ENCODE assay signal across 14 mouse cellular contexts in the genomic region with DNA sequence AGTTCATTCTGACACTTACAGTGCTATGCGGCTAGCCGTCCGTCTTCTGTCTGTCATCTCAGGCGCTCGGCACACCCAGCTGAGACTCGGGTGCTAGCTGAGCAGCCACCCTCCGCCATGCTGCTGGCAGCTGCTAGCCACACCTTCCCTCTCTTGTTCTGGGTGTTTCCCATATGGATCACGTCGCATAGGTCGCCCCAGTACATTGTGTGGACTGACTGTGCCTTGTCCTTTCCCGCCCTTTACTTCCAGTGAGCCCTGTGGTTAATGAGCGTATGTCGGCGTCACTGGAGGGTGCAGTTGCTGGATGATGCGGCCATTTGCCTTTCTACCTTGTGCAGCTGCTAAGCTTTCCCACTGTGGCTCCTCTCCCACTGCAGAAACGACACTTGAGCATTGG. TPM values are rescaled to one million over a fixed set of nuclear protein-coding genes. Genes with fewer than 3 reads are reported as not detected.
DNase-seq lines count a peak whose midpoint lies in the region; ATAC-seq and TF ChIP-seq lines count a peak whose summit lies in the region.
"Had no signal": no experiment of that assay in that cellular context is flagged by ENCODE, and none has a peak within 500 bp of the region (broad histone marks: within the 10 kb centered on the region; RNA-seq: fewer than 3 reads in every experiment).

No protein-coding gene starts in this region.

- H3K4me1 ChIP-seq in hindbrain, embryonic 13.5 days (replicated peaks): peaks cover 78% of the 10 kb centered on the region
- peaks cover 23% of the 10 kb centered on the region for H3K4me1 ChIP-seq in hindbrain, postnatal 0 days (ENCODE audit: insufficient read depth, low read length)
- H3K4me1 ChIP-seq in ES-Bruce4 (ENCODE audit: control insufficient read depth, insufficient read depth, low read length): peaks cover 7% of the 10 kb centered on the region
- H3K4me1 ChIP-seq in stomach, embryonic 14.5 days (ENCODE audit: control insufficient read depth, insufficient read depth, low read length): peaks cover 58% of the 10 kb centered on the region

- H3K4me3 ChIP-seq in hindbrain, embryonic 13.5 days: no peak overlapping the region
- no peak overlapping the region for H3K4me3 ChIP-seq in hindbrain, postnatal 0 days (ENCODE audit: low read length)
- H3K4me3 ChIP-seq in ES-Bruce4 (ENCODE audit: low read depth, low read length): 0 out of 2 replicates have a peak overlapping the region, but pooled peaks have one; percentile 1
- H3K4me3 ChIP-seq in stomach, embryonic 14.5 days (ENCODE audit: low read depth, low read length): no peak overlapping the region
- H3K4me3 ChIP-seq: heart, embryonic 12.5 days had no signal

- H3K36me3 ChIP-seq in hindbrain, embryonic 13.5 days: no peaks in the 10 kb centered on the region
- 0 out of 2 replicates have a peak, but pooled peaks cover 7% of the 10 kb centered on the region for H3K36me3 ChIP-seq in hindbrain, postnatal 0 days (ENCODE audit: insufficient read depth, low read length)
- 0 out of 2 replicates have a peak, but pooled peaks cover 4% of the 10 kb centered on the region for H3K36me3 ChIP-seq in ES-Bruce4 (ENCODE audit: control insufficient read depth, insufficient read depth, low read length, poor library complexity, severe bottlenecking)
- H3K36me3 ChIP-seq in stomach, embryonic 14.5 days (ENCODE audit: control insufficient read depth, insufficient read depth, low read length): no peaks in the 10 kb centered on the region; the same call in 1 of the 2 replicates

- TF ChIP-seq EP300 in ES-Bruce4 (IDR thresholded peaks at IDR 0.05; ENCODE audit: insufficient read depth, low read depth, low read length): 0 out of 2 replicates have a peak, but pooled peaks have one; percentile 32

- 58% methylated on average over 16 of the region's 16 CpGs for WGBS in hindbrain, embryonic 13.5 days
- WGBS in hindbrain, postnatal 0 days: 64% methylated on average over 16 of the region's 16 CpGs
- WGBS in stomach, embryonic 14.5 days: 47% methylated on average over 16 of the region's 16 CpGs

- no peak for ATAC-seq in hindbrain, embryonic 13.5 days (ENCODE audit: low FRiP score)
- no peak for ATAC-seq in hindbrain, postnatal 0 days
- ATAC-seq in stomach, embryonic 14.5 days (ENCODE audit: insufficient number of reproducible peaks, insufficient read depth, low FRiP score, low read depth): no peak
- ATAC-seq: lung, postnatal 0 days had no signal

- no peak for DNase-seq in hindbrain, postnatal 0 days (ENCODE audit: low spot score)
- peak; percentile 80 for DNase-seq in ZHBTc4 (ENCODE audit: low read depth, low spot score)
- no peak for DNase-seq in kidney, adult 18-20 months
- no peak for DNase-seq in c-Kit-positive CD71-positive TER-119-positive erythroid progenitor cells, embryonic 14.5 days (ENCODE audit: low spot score)
- DNase-seq: adrenal gland, postnatal 10 days; cerebellum, adult 11-12 months; kidney, adult 11 months; kidney, postnatal 10 days had no signal

- TF ChIP-seq CTCF in hindbrain, postnatal 0 days (IDR thresholded peaks at IDR 0.05; ENCODE audit: low read depth): no peak
- TF ChIP-seq CTCF in ES-Bruce4 (IDR thresholded peaks at IDR 0.05; ENCODE audit: low read depth, low read length): no peak

- no peak for TF ChIP-seq POLR2A in ES-Bruce4 (IDR thresholded peaks at IDR 0.05; ENCODE audit: insufficient read depth, low read length)

- H3K27ac ChIP-seq in hindbrain, embryonic 13.5 days: peak overlapping the region; percentile 52
- no peak overlapping the region for H3K27ac ChIP-seq in hindbrain, postnatal 0 days
- H3K27ac ChIP-seq in ES-Bruce4 (ENCODE audit: insufficient read depth, low read length): no peak overlapping the region
- peak overlapping the region; percentile 39 for H3K27ac ChIP-seq in stomach, embryonic 14.5 days (ENCODE audit: low read length)
- H3K27ac ChIP-seq: liver, embryonic 14.5 days had no signal

- no peak overlapping the region for H3K4me2 ChIP-seq in hindbrain, embryonic 13.5 days
- H3K4me2 ChIP-seq in hindbrain, postnatal 0 days (ENCODE audit: low read depth, low read length): no peak overlapping the region
- 0 out of 2 replicates have a peak overlapping the region, but pooled peaks have one; percentile 7 for H3K4me2 ChIP-seq in stomach, embryonic 14.5 days (replicated peaks; ENCODE audit: low read depth, low read length)
- H3K4me2 ChIP-seq: heart, embryonic 12.5 days had no signal

- no peaks in the 10 kb centered on the region for H3K9me3 ChIP-seq in hindbrain, embryonic 13.5 days
- H3K9me3 ChIP-seq in hindbrain, postnatal 0 days (ENCODE audit: low read length): no peaks in the 10 kb centered on the region
- H3K9me3 ChIP-seq in ES-Bruce4 (replicated peaks; ENCODE audit: control insufficient read depth, insufficient read depth, low read length, poor library complexity, severe bottlenecking): no peaks in the 10 kb centered on the region
- H3K9me3 ChIP-seq in stomach, embryonic 14.5 days (ENCODE audit: control insufficient read depth, low read depth, low read length): no peaks in the 10 kb centered on the region
- H3K9me3 ChIP-seq: heart, embryonic 12.5 days had no signal

- peak overlapping the region; percentile 19; the same call in 1 of the 2 replicates for H3K9ac ChIP-seq in hindbrain, embryonic 13.5 days
- H3K9ac ChIP-seq in hindbrain, postnatal 0 days (replicated peaks; ENCODE audit: low read length): no peak overlapping the region
- H3K9ac ChIP-seq in ES-Bruce4 (ENCODE audit: low read depth, poor library complexity, severe bottlenecking): no peak overlapping the region
- no peak overlapping the region for H3K9ac ChIP-seq in stomach, embryonic 14.5 days (replicated peaks; ENCODE audit: low read depth, low read length)
- H3K9ac ChIP-seq: heart, embryonic 12.5 days; liver, embryonic 14.5 days had no signal

- H3K27me3 ChIP-seq in hindbrain, embryonic 13.5 days: no peaks in the 10 kb centered on the region
- no peaks in the 10 kb centered on the region for H3K27me3 ChIP-seq in hindbrain, postnatal 0 days (ENCODE audit: insufficient read depth, low read length)
- H3K27me3 ChIP-seq in ES-Bruce4 (ENCODE audit: control insufficient read depth, insufficient read depth, low read length, poor library complexity, severe bottlenecking): no peaks in the 10 kb centered on the region
- H3K27me3 ChIP-seq in stomach, embryonic 14.5 days (ENCODE audit: control insufficient read depth, insufficient read depth, low read length): no peaks in the 10 kb centered on the region

RNA-seq across cellular contexts. Expression of gene Arid1b, which starts 59.1 kb away (rescaled TPM):
- 14.8 and 16.1 TPM in 2 replicates for polyA plus RNA-seq in hindbrain, embryonic 13.5 days (2015; fragmentation: Nextera tagmentation; extraction: Ambion mirVana)
- 62.5 and 64.6 TPM in 2 replicates for total RNA-seq in hindbrain, postnatal 0 days (2014; rRNA removed)
- polyA plus RNA-seq in hindbrain, postnatal 0 days (2015; fragmentation: Nextera tagmentation; extraction: Ambion mirVana): 10.5 and 10.9 TPM in 2 replicates
- 20.4 and 22.4 TPM in 2 replicates for polyA plus RNA-seq in ES-Bruce4 (2011; ENCODE audit: insufficient read depth, insufficient read length, low read depth, missing spikeins)
- polyA plus RNA-seq in stomach, embryonic 14.5 days (2014; fragmentation: Nextera tagmentation; extraction: Ambion mirVana): 21.0 and 22.6 TPM in 2 replicates

Comparison
In these comparisons a context has a peak if more than half of its experiments do, and no peak if none do; other contexts are left out.
1. H3K27ac ChIP-seq: peak in hindbrain, embryonic 13.5 days (single experiment) and stomach, embryonic 14.5 days (single experiment); none in hindbrain, postnatal 0 days (single experiment) and ES-Bruce4 (single experiment).